Mouse (Mus musculus) CH12.LX (cell line): ENCODE measurements at regions not wholly inside any gene's neighbourhood (a gene's known extent, or its start where the extent isn't known, plus 50 kb on each side); places are given as distances from the start of the nearest gene placed in this dataset.

Experiments
- CTCF ChIP-seq, 2 experiments: IDR thresholded peaks in 1 of 2; conservative IDR thresholded peaks in 1 of 2; 2 replicates each; pipeline ENCODE4 v1.5.1; 2011 to 2012; ENCODE audit warnings: low read depth in 2 of 2, low read length in 2 of 2, improper control_type of control experiment in 1 of 2, inconsistent platforms in 1 of 2, mild to moderate bottlenecking in 1 of 2, moderate library complexity in 1 of 2
- E2F4 ChIP-seq: IDR thresholded peaks from 2 replicates; pipeline ENCODE4 v1.6.1; 2011; ENCODE audit warnings: low read depth, low read length, improper control_type of control experiment; ENCODE audit not compliant: insufficient replicate concordance
- EP300 ChIP-seq: IDR thresholded peaks from 2 replicates; pipeline ENCODE4 v1.6.1; 2011; ENCODE audit warnings: low read length, improper control_type of control experiment
- HCFC1 ChIP-seq: IDR thresholded peaks from 2 replicates; pipeline ENCODE4 v1.6.1; 2012; ENCODE audit warnings: low read depth, mild to moderate bottlenecking, inconsistent platforms, low read length, improper control_type of control experiment
- KAT2A ChIP-seq: IDR thresholded peaks from 2 replicates; pipeline ENCODE4 v1.6.1; 2012; ENCODE audit warnings: low read length, improper control_type of control experiment, inconsistent platforms; ENCODE audit not compliant: insufficient replicate concordance
- MAZ ChIP-seq: IDR thresholded peaks from 2 replicates; pipeline ENCODE4 v1.6.1; 2012; ENCODE audit warnings: low read depth, mild to moderate bottlenecking, inconsistent platforms, low read length, improper control_type of control experiment, moderate library complexity
- MYC ChIP-seq: IDR thresholded peaks from 2 replicates; pipeline ENCODE4 v1.6.1; 2011; ENCODE audit warnings: low read depth, mild to moderate bottlenecking, improper control_type of control experiment, low read length
- NRF1 ChIP-seq: IDR thresholded peaks from 2 replicates; pipeline ENCODE4 v1.6.1; 2014; ENCODE audit warnings: low read depth, mild to moderate bottlenecking, inconsistent platforms, low read length, improper control_type of control experiment, moderate library complexity
- POLR2A ChIP-seq: IDR thresholded peaks from 2 replicates; pipeline ENCODE4 v1.6.1; 2011; ENCODE audit warnings: low read depth, mild to moderate bottlenecking, improper control_type of control experiment, low read length
- POLR2AphosphoS2 ChIP-seq: IDR thresholded peaks from 2 replicates; pipeline ENCODE4 v1.6.1; 2011; ENCODE audit warnings: low read depth, low read length, improper control_type of control experiment
- RAD21 ChIP-seq: IDR thresholded peaks from 2 replicates; pipeline ENCODE4 v1.6.1; 2011; ENCODE audit warnings: low read depth, mild to moderate bottlenecking, low read length, improper control_type of control experiment, moderate library complexity
- TBP ChIP-seq: conservative IDR thresholded peaks from 2 replicates; pipeline ENCODE4 v1.6.1; 2011; ENCODE audit warnings: low read depth, low read length, improper control_type of control experiment
- ZKSCAN1 ChIP-seq: IDR thresholded peaks from 2 replicates; pipeline ENCODE4 v1.6.1; 2012; ENCODE audit warnings: low read depth, inconsistent platforms, low read length, improper control_type of control experiment, borderline replicate concordance

- no peak for TF ChIP-seq POLR2A
- TF ChIP-seq NRF1: no peak
- TF ChIP-seq MAZ: no peak
- TF ChIP-seq CTCF (conservative IDR thresholded peaks at IDR 0.05 in 1 of 2, IDR thresholded peaks at IDR 0.05 in 1 of 2; ENCODE audit: low read depth in 2 of 2, low read length in 2 of 2): no peak
- no peak for TF ChIP-seq POLR2AphosphoS2
- TF ChIP-seq HCFC1: no peak
- no peak for TF ChIP-seq TBP
- no peak for TF ChIP-seq ZKSCAN1
- no peak for TF ChIP-seq MYC
- TF ChIP-seq E2F4: no peak
- no peak for TF ChIP-seq RAD21
- no peak for TF ChIP-seq EP300
- TF ChIP-seq KAT2A: no peak
Observed at GRCm38 (mm10) chr8:8489784-8490183, 171.3 kb downstream of the Efnb2 start.
